Mouse (Mus musculus) stomach, postnatal 0 days (tissue): Measurements from ENCODE around the gene Bckdhb. TPM values are rescaled to one million over a fixed set of nuclear protein-coding genes. Genes with fewer than 3 reads are reported as not detected.
"Not testable (repeated sequence)": the region's sequence is repeated elsewhere in the genome, so short reads cannot be mapped to it uniquely, and the experiment has no call there.

Experiments used
- ATAC-seq: fragments of 200-750 bp; cut with Nextera tagmentation; 2 replicates; pipeline ENCODE4 v1.8.0; 2017; ENCODE audit not compliant: low FRiP score, low TSS enrichment
- DNase-seq: peaks from one replicate; pipeline ENCODE4 v3.0.0-alpha.2; 2016; ENCODE audit warnings: low spot score
- H3K27ac ChIP-seq: fragments of 300-500 bp; sonication (generic); replicated peaks from 2 replicates; pipeline ENCODE4 v1.5.1; 2014; ENCODE audit warnings: mild to moderate bottlenecking, control low read depth
- H3K27me3 ChIP-seq: fragments of 300-500 bp; sonication (generic); 2 replicates; pipeline ENCODE4 v1.6.1; 2014; ENCODE audit warnings: low read length; ENCODE audit not compliant: control insufficient read depth, insufficient read depth
- H3K36me3 ChIP-seq: fragments of 300-500 bp; sonication (generic); 2 replicates; pipeline ENCODE4 v1.6.1; 2014; ENCODE audit warnings: low read length, mixed read lengths; ENCODE audit not compliant: control insufficient read depth, insufficient read depth
- H3K4me1 ChIP-seq: fragments of 300-500 bp; sonication (generic); replicated peaks from 2 replicates; pipeline ENCODE4 v1.6.1; 2014; ENCODE audit warnings: antibody characterized with exemption; ENCODE audit not compliant: control insufficient read depth, insufficient read depth
- H3K4me2 ChIP-seq: fragments of 300-500 bp; sonication (generic); replicated peaks from 2 replicates; pipeline ENCODE4 v1.6.1; 2014; ENCODE audit warnings: low read depth, mild to moderate bottlenecking, control low read depth, moderate library complexity
- H3K4me3 ChIP-seq: fragments of 300-500 bp; sonication (generic); 2 replicates; pipeline ENCODE4 v1.5.1; 2014; ENCODE audit warnings: low read depth, low read length, control low read depth
- H3K9ac ChIP-seq: fragments of 300-500 bp; sonication (generic); 2 replicates; pipeline ENCODE4 v1.6.1; 2014; ENCODE audit warnings: mild to moderate bottlenecking, low read length, control low read depth, mixed read lengths
- H3K9me3 ChIP-seq: fragments of 300-500 bp; sonication (generic); 2 replicates; pipeline ENCODE4 v1.6.1; 2016; ENCODE audit warnings: low read length; ENCODE audit not compliant: control insufficient read depth
- CTCF ChIP-seq: IDR thresholded peaks from 2 replicates; pipeline ENCODE4 v1.5.1; 2016; ENCODE audit warnings: antibody characterized with exemption, low read depth, mild to moderate bottlenecking, moderate library complexity
- EP300 ChIP-seq: optimal IDR thresholded peaks from 2 replicates; pipeline ENCODE3; 2016; ENCODE audit warnings: antibody characterized with exemption
- WGBS: fragments of 180-500 bp; shearing (Covaris S2); extraction: QIAGEN DNeasy Blood & Tissue Kit; methylation state at CpG from one replicate; pipeline ENCODE4 v1.1.7; 2014; 5-methylcytosine and 5-hydroxymethylcytosine counted together
- polyA plus RNA-seq: library from polyadenylated mRNA; unstranded; fragments of >200 nt; fragmentation: Nextera tagmentation; extraction: Ambion mirVana; gene quantifications from 2 replicates; pipeline ENCODE4 v1.2.1, GENCODE M21; 2015

The Bckdhb gene
- polyA plus RNA-seq, 1 experiment from 2014 or later = 25.2 TPM

DNA sequence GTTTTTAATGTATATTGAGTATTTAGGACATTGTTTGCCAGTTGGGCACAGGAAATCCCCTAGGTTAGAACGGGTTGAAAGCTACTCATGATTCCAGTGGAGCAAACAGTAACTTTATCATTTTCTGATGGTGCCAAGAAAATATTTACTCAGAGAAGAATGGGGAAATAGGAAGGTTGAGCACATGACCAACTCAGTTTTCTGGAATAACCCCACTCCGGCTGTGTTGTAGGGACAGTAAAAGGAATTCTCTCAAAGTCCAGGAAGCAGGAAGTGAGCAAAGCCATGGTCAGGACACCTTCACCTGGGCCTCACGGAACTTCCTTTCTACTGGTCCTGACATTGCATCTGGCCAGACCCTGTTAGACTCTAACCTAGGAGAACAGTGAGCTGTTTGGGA lies 122.5 kb downstream of the Bckdhb start:
- Histone ChIP-seq H3K4me2 (no peak overlapping the region), H3K4me1 (no peaks in the 10 kb centered on the region), H3K4me3 (no peak overlapping the region), H3K9me3 (no peaks in the 10 kb centered on the region), H3K36me3 (no peaks in the 10 kb centered on the region), H3K27me3 (no peaks in the 10 kb centered on the region), H3K9ac (no peak overlapping the region), H3K27ac (no peak overlapping the region)
- ATAC-seq (peak; percentile 61; the same call in 1 of the 2 replicates), DNase-seq (peak; percentile 14)
- WGBS = 65% methylated on average over 3 of the region's 3 CpGs
- TF ChIP-seq CTCF (no peak), EP300 (no peak)

GRCm38 (mm10) chr9:84049142-84049541 lies 124.2 kb downstream of the Bckdhb start:
- no peak for TF ChIP-seq CTCF
- no peak for TF ChIP-seq EP300
- H3K9ac ChIP-seq = no peak overlapping the region
- WGBS = 39% methylated on average over 1 of the region's 1 CpGs
- no peak overlapping the region for H3K27ac ChIP-seq
- no peak overlapping the region for H3K4me2 ChIP-seq
- DNase-seq (no peak), ATAC-seq (no peak)
- no peak overlapping the region for H3K4me3 ChIP-seq
- H3K4me1 ChIP-seq = no peaks in the 10 kb centered on the region
- H3K36me3 ChIP-seq = no peaks in the 10 kb centered on the region
- no peaks in the 10 kb centered on the region for H3K27me3 ChIP-seq
- H3K9me3 ChIP-seq = no peaks in the 10 kb centered on the region

GRCm38 (mm10) chr9:84050867-84051635 lies 126.1 kb downstream of the Bckdhb start:
- DNase-seq (no peak), ATAC-seq (no peak)
- no peaks in the 10 kb centered on the region for H3K36me3 ChIP-seq
- H3K9ac ChIP-seq = no peak overlapping the region
- H3K4me2 ChIP-seq = no peak overlapping the region
- H3K4me3 ChIP-seq = no peak overlapping the region
- no peaks in the 10 kb centered on the region for H3K4me1 ChIP-seq
- TF ChIP-seq CTCF (no peak), EP300 (no peak)
- H3K27ac ChIP-seq = no peak overlapping the region
- 91% methylated on average over 18 of the region's 18 CpGs for WGBS
- H3K27me3 ChIP-seq = no peaks in the 10 kb centered on the region
- H3K9me3 ChIP-seq = no peaks in the 10 kb centered on the region

GRCm38 (mm10) chr9:84055125-84055807 lies 130.3 kb downstream of the Bckdhb start:
- no peak for DNase-seq
- Histone ChIP-seq H3K4me1 (no peaks in the 10 kb centered on the region), H3K9ac (no peak overlapping the region), H3K4me3 (no peak overlapping the region), H3K27ac (no peak overlapping the region), H3K27me3 (no peaks in the 10 kb centered on the region), H3K9me3 (no peaks in the 10 kb centered on the region), H3K4me2 (no peak overlapping the region), H3K36me3 (no peaks in the 10 kb centered on the region)
- ATAC-seq = no peak
- TF ChIP-seq EP300 (no peak), CTCF (no peak)
- 89% methylated on average over 7 of the region's 7 CpGs for WGBS

DNA sequence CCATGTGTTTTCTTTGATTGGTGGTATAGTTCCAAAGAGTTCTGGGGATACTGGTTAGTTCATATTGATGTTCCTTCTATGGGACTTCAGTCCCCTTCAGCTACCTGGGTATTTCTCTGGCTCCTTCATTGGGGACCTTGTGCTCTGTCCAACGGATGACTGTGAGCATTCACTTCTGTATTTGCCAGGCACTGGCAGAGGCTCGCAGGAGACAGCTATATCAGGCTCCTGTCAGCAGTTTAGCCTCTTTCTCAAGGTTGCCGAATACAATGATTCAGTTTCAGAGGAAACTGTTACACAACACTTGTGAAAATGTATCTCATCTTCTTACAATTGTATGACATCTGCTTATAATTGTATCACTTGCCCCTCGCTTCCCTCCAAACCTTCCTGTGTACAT lies 135.8 kb downstream of the Bckdhb start:
- H3K4me3 ChIP-seq, H3K4me1 ChIP-seq, H3K4me2 ChIP-seq, H3K9ac ChIP-seq, H3K9me3 ChIP-seq, H3K36me3 ChIP-seq, ATAC-seq, H3K27ac ChIP-seq, DNase-seq, H3K27me3 ChIP-seq: not testable (repeated sequence)
- WGBS = 86% methylated on average over 4 of the region's 4 CpGs

DNA sequence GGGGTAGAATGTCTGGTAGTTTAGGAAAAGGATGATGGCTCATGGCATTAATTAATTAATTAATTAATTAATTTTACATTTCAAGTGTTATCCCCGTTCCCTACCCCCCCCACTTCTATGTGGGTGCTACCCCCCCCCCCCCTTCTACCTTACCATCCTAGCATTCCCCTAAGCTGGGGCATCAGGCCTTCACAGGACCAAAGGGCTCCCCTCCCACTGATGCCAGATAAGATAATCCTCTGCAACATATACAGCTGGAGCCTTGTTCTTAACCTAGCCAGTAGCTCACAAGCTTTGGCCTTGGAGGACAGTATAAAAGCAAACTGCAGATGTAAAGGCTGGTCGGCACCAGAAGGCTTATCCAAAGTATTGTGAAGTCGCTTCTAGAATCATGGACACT lies 138.7 kb downstream of the Bckdhb start:
- Histone ChIP-seq H3K9ac (no peak overlapping the region), H3K9me3 (no peaks in the 10 kb centered on the region), H3K27ac (no peak overlapping the region), H3K27me3 (no peaks in the 10 kb centered on the region), H3K4me3 (no peak overlapping the region), H3K36me3 (no peaks in the 10 kb centered on the region), H3K4me2 (no peak overlapping the region), H3K4me1 (no peaks in the 10 kb centered on the region)
- no peak for DNase-seq
- ATAC-seq = no peak
- TF ChIP-seq EP300 = no peak
- no peak for TF ChIP-seq CTCF
- WGBS = 83% methylated on average over 3 of the region's 3 CpGs
